In genomic region chr5:139818801-139819200, GRCm38 (mm10) we compare ENCODE assay signal across 9 mouse cellular contexts. TPM values are rescaled to one million over a fixed set of nuclear protein-coding genes. Genes with fewer than 3 reads are reported as not detected.
DNase-seq lines count a peak whose midpoint lies in the region; ATAC-seq and TF ChIP-seq lines count a peak whose summit lies in the region.
"Had no signal": no experiment of that assay in that cellular context is flagged by ENCODE, and none has a peak within 500 bp of the region (broad histone marks: within the 10 kb centered on the region; RNA-seq: fewer than 3 reads in every experiment).

No protein-coding gene starts in this region.

- intact Hi-C loops in gastrocnemius, postnatal 14 days (cut with DNase I; ENCODE audit: low total_unique reads), result loop anchor here (5.0 kb wide), 1 partner anchor 42 kb away; the partner anchor contains the start of gene Ints1

- H3K9ac ChIP-seq in midbrain, postnatal 0 days (replicated peaks; ENCODE audit: low read length, poor library complexity, severe bottlenecking), result no peak overlapping the region
- H3K9ac ChIP-seq in midbrain, embryonic 16.5 days (ENCODE audit: low read depth, low read length), result no peak overlapping the region
- H3K9ac ChIP-seq in lung, postnatal 0 days (replicated peaks; ENCODE audit: low read depth), result no peak overlapping the region
- H3K9ac ChIP-seq: heart, embryonic 13.5 days had no signal

- no peaks in the 10 kb centered on the region for H3K4me1 ChIP-seq in midbrain, postnatal 0 days (ENCODE audit: insufficient read depth, low read length)
- H3K4me1 ChIP-seq in midbrain, embryonic 16.5 days (ENCODE audit: control insufficient read depth, insufficient read depth, low read length), result no peaks in the 10 kb centered on the region
- H3K4me1 ChIP-seq in lung, postnatal 0 days (ENCODE audit: insufficient read depth, low read depth, low read length), result no peaks in the 10 kb centered on the region

- peaks cover 3% of the 10 kb centered on the region; the same call in 1 of the 2 replicates for H3K27me3 ChIP-seq in midbrain, postnatal 0 days (ENCODE audit: insufficient read depth, low read length)
- H3K27me3 ChIP-seq in midbrain, embryonic 16.5 days (ENCODE audit: control insufficient read depth, insufficient read depth, low read depth, low read length), result peaks cover 6% of the 10 kb centered on the region
- H3K27me3 ChIP-seq in lung, postnatal 0 days (replicated peaks; ENCODE audit: insufficient read depth, low read length), result no peaks in the 10 kb centered on the region

- TF ChIP-seq EP300 in lung, postnatal 0 days (IDR thresholded peaks at IDR 0.05), result no peak

- H3K27ac ChIP-seq in midbrain, postnatal 0 days (ENCODE audit: low read depth, low read length), result no peak overlapping the region
- no peak overlapping the region for H3K27ac ChIP-seq in midbrain, embryonic 16.5 days (ENCODE audit: low read length)
- no peak overlapping the region for H3K27ac ChIP-seq in lung, postnatal 0 days (ENCODE audit: low read length)
- H3K27ac ChIP-seq: heart, embryonic 13.5 days had no signal

- peaks cover 25% of the 10 kb centered on the region for H3K36me3 ChIP-seq in midbrain, postnatal 0 days (ENCODE audit: insufficient read depth, low read length)
- peaks cover 11% of the 10 kb centered on the region; the same call in 1 of the 2 replicates for H3K36me3 ChIP-seq in midbrain, embryonic 16.5 days (ENCODE audit: control insufficient read depth, insufficient read depth, low read length)
- peaks cover 3% of the 10 kb centered on the region; the same call in 1 of the 2 replicates for H3K36me3 ChIP-seq in lung, postnatal 0 days (ENCODE audit: insufficient read depth, low read length)

- 49% methylated on average over 4 of the region's 4 CpGs for WGBS in midbrain, postnatal 0 days
- WGBS in midbrain, embryonic 16.5 days, result 59% methylated on average over 4 of the region's 4 CpGs
- WGBS in lung, postnatal 0 days, result 46% methylated on average over 4 of the region's 4 CpGs

- peak; percentile 67 for DNase-seq in adrenal gland, postnatal 14 days
- no peak for DNase-seq in adrenal gland, adult 8-10 months
- peak; percentile 37 for DNase-seq in midbrain, postnatal 0 days (ENCODE audit: low spot score)
- peak; percentile 47 for DNase-seq in lung, postnatal 0 days (ENCODE audit: low spot score)
- peak; percentile 35 to 61 for DNase-seq in thymus, postnatal 10 days (ENCODE audit: low spot score in 2 of 2)
- DNase-seq in gastrocnemius, postnatal 14 days, result no peak

- no peaks in the 10 kb centered on the region for H3K9me3 ChIP-seq in midbrain, postnatal 0 days (ENCODE audit: low read length)
- H3K9me3 ChIP-seq in midbrain, embryonic 16.5 days (replicated peaks; ENCODE audit: control insufficient read depth, low read length, poor library complexity, severe bottlenecking), result no peaks in the 10 kb centered on the region
- H3K9me3 ChIP-seq in lung, postnatal 0 days (ENCODE audit: low read length), result no peaks in the 10 kb centered on the region
- H3K9me3 ChIP-seq: heart, embryonic 13.5 days had no signal

- no peak overlapping the region for H3K4me2 ChIP-seq in midbrain, postnatal 0 days (ENCODE audit: low read depth, low read length, poor library complexity, severe bottlenecking)
- H3K4me2 ChIP-seq in midbrain, embryonic 16.5 days (ENCODE audit: low read length), result no peak overlapping the region
- H3K4me2 ChIP-seq in lung, postnatal 0 days (replicated peaks; ENCODE audit: low read depth, low read length), result no peak overlapping the region
- H3K4me2 ChIP-seq: heart, embryonic 13.5 days had no signal

- ATAC-seq in midbrain, postnatal 0 days (ENCODE audit: low FRiP score), result no peak
- no peak for ATAC-seq in midbrain, embryonic 16.5 days
- peak; percentile 41; the same call in 1 of the 2 replicates for ATAC-seq in granulocyte monocyte progenitor cell, adult 5-6 weeks (replicated peaks; ENCODE audit: poor library complexity, severe bottlenecking)
- peak; percentile 12; the same call in 1 of the 2 replicates for ATAC-seq in lung, postnatal 0 days

- TF ChIP-seq CTCF in midbrain, postnatal 0 days (IDR thresholded peaks at IDR 0.05), result peak; percentile 70
- peak; percentile 76 for TF ChIP-seq CTCF in lung, postnatal 0 days (IDR thresholded peaks at IDR 0.05)

- H3K4me3 ChIP-seq in midbrain, postnatal 0 days (ENCODE audit: low read depth, low read length), result no peak overlapping the region
- no peak overlapping the region for H3K4me3 ChIP-seq in midbrain, embryonic 16.5 days (ENCODE audit: low read depth, low read length)
- no peak overlapping the region for H3K4me3 ChIP-seq in lung, postnatal 0 days (ENCODE audit: low read depth, low read length)
- H3K4me3 ChIP-seq: heart, embryonic 13.5 days had no signal

RNA-seq across cellular contexts. Expression of gene Tmem184a, which starts 0.9 kb away (rescaled TPM):
- 0.56 and 0.89 TPM in 2 replicates for total RNA-seq in adrenal gland, postnatal 14 days (2021)
- total RNA-seq in adrenal gland, adult 8-10 months (2022), result under 1 TPM; 0.07 to 0.67 (median 0.21) TPM
- 0.05 TPM in 1 of 2 replicates, not detected in the other for total RNA-seq in midbrain, postnatal 0 days (2014; rRNA removed)
- 0.16 and 0.29 TPM in 2 replicates for polyA plus RNA-seq in midbrain, postnatal 0 days (2015; fragmentation: Nextera tagmentation; extraction: Ambion mirVana)
- polyA plus RNA-seq in midbrain, embryonic 16.5 days (2015; fragmentation: Nextera tagmentation; extraction: Ambion mirVana), result 0.09 and 0.26 TPM in 2 replicates
- not detected in 2 replicates for total RNA-seq in granulocyte monocyte progenitor cell, adult 5-6 weeks (2014; fragmentation: Nextera tagmentation)
- total RNA-seq in granulocyte monocyte progenitor cell, adult 5-6 weeks (2017), result 0.04 TPM in 1 of 2 replicates, not detected in the other
- polyA plus RNA-seq in lung, postnatal 0 days (2015; fragmentation: Nextera tagmentation; extraction: Ambion mirVana), result 15.5 and 19.1 TPM in 2 replicates
- under 1 TPM; 0.45 to 0.55 TPM for total RNA-seq in gastrocnemius, postnatal 14 days (2021)

RNA-seq across cellular contexts. Expression of gene Gm26938, which starts 7.4 kb away (rescaled TPM):
- not detected in 2 replicates for total RNA-seq in adrenal gland, postnatal 14 days (2021)
- not detected for total RNA-seq in adrenal gland, adult 8-10 months (2022)
- total RNA-seq in midbrain, postnatal 0 days (2014; rRNA removed), result 1.3 TPM in 1 of 2 replicates, not detected in the other
- not detected in 2 replicates for polyA plus RNA-seq in midbrain, postnatal 0 days (2015; fragmentation: Nextera tagmentation; extraction: Ambion mirVana)
- not detected in 2 replicates for polyA plus RNA-seq in midbrain, embryonic 16.5 days (2015; fragmentation: Nextera tagmentation; extraction: Ambion mirVana)
- not detected in 2 replicates for total RNA-seq in granulocyte monocyte progenitor cell, adult 5-6 weeks (2014; fragmentation: Nextera tagmentation)
- not detected in 2 replicates for total RNA-seq in granulocyte monocyte progenitor cell, adult 5-6 weeks (2017)
- polyA plus RNA-seq in lung, postnatal 0 days (2015; fragmentation: Nextera tagmentation; extraction: Ambion mirVana), result 0.33 TPM in 1 of 2 replicates, not detected in the other
- not detected for total RNA-seq in gastrocnemius, postnatal 14 days (2021)
- polyA plus RNA-seq: heart, embryonic 13.5 days had no signal

RNA-seq across cellular contexts. Expression of gene Psmg3, which starts 7.9 kb away (rescaled TPM):
- total RNA-seq in adrenal gland, postnatal 14 days (2021), result 14.7 and 18.3 TPM in 2 replicates
- 10 to 100 TPM; 21.2 to 26.6 (median 23.3) TPM for total RNA-seq in adrenal gland, adult 8-10 months (2022)
- 20.4 and 28.7 TPM in 2 replicates for total RNA-seq in midbrain, postnatal 0 days (2014; rRNA removed)
- polyA plus RNA-seq in midbrain, postnatal 0 days (2015; fragmentation: Nextera tagmentation; extraction: Ambion mirVana), result 61.0 and 65.9 TPM in 2 replicates
- polyA plus RNA-seq in midbrain, embryonic 16.5 days (2015; fragmentation: Nextera tagmentation; extraction: Ambion mirVana), result 71.8 and 72.5 TPM in 2 replicates
- total RNA-seq in granulocyte monocyte progenitor cell, adult 5-6 weeks (2014; fragmentation: Nextera tagmentation), result 79.1 and 83.9 TPM in 2 replicates
- 25.7 and 30.3 TPM in 2 replicates for total RNA-seq in granulocyte monocyte progenitor cell, adult 5-6 weeks (2017)
- polyA plus RNA-seq in lung, postnatal 0 days (2015; fragmentation: Nextera tagmentation; extraction: Ambion mirVana), result 41.1 and 45.4 TPM in 2 replicates
- 1 to 10 TPM; 7.5 to 8.8 TPM for total RNA-seq in gastrocnemius, postnatal 14 days (2021)

RNA-seq across cellular contexts. Expression of gene Mafk, which starts 27.5 kb away (rescaled TPM):
- total RNA-seq in adrenal gland, postnatal 14 days (2021), result 25.1 and 29.8 TPM in 2 replicates
- 10 to 100 TPM; 28.7 to 45.0 (median 30.4) TPM for total RNA-seq in adrenal gland, adult 8-10 months (2022)
- total RNA-seq in midbrain, postnatal 0 days (2014; rRNA removed), result 15.2 and 17.8 TPM in 2 replicates
- polyA plus RNA-seq in midbrain, postnatal 0 days (2015; fragmentation: Nextera tagmentation; extraction: Ambion mirVana), result 8.7 and 9.3 TPM in 2 replicates
- 17.6 and 18.8 TPM in 2 replicates for polyA plus RNA-seq in midbrain, embryonic 16.5 days (2015; fragmentation: Nextera tagmentation; extraction: Ambion mirVana)
- 12.1 and 18.5 TPM in 2 replicates for total RNA-seq in granulocyte monocyte progenitor cell, adult 5-6 weeks (2014; fragmentation: Nextera tagmentation)
- total RNA-seq in granulocyte monocyte progenitor cell, adult 5-6 weeks (2017), result 18.5 and 23.0 TPM in 2 replicates
- polyA plus RNA-seq in lung, postnatal 0 days (2015; fragmentation: Nextera tagmentation; extraction: Ambion mirVana), result 38.5 and 38.9 TPM in 2 replicates
- 10 to 100 TPM; 11.1 to 13.6 TPM for total RNA-seq in gastrocnemius, postnatal 14 days (2021)

RNA-seq across cellular contexts. Expression of gene Ints1, which starts 43.3 kb away (rescaled TPM):
- 46.7 and 48.2 TPM in 2 replicates for total RNA-seq in adrenal gland, postnatal 14 days (2021)
- 10 to 100 TPM; 59.3 to 74.4 (median 65.0) TPM for total RNA-seq in adrenal gland, adult 8-10 months (2022)
- total RNA-seq in midbrain, postnatal 0 days (2014; rRNA removed), result 129 and 130 TPM in 2 replicates
- 27.1 and 29.1 TPM in 2 replicates for polyA plus RNA-seq in midbrain, postnatal 0 days (2015; fragmentation: Nextera tagmentation; extraction: Ambion mirVana)
- 33.2 TPM in 2 replicates for polyA plus RNA-seq in midbrain, embryonic 16.5 days (2015; fragmentation: Nextera tagmentation; extraction: Ambion mirVana)
- 85.9 and 93.1 TPM in 2 replicates for total RNA-seq in granulocyte monocyte progenitor cell, adult 5-6 weeks (2014; fragmentation: Nextera tagmentation)
- 46.7 and 53.4 TPM in 2 replicates for total RNA-seq in granulocyte monocyte progenitor cell, adult 5-6 weeks (2017)
- 8.6 TPM in 2 replicates for polyA plus RNA-seq in lung, postnatal 0 days (2015; fragmentation: Nextera tagmentation; extraction: Ambion mirVana)
- total RNA-seq in gastrocnemius, postnatal 14 days (2021), result 10 to 100 TPM; 36.1 to 36.4 TPM

Comparison
In these comparisons a context has a peak if more than half of its experiments do, and no peak if none do; other contexts are left out.
1. DNase-seq: peak in adrenal gland, postnatal 14 days (single experiment), midbrain, postnatal 0 days (single experiment), lung, postnatal 0 days (single experiment) and thymus, postnatal 10 days (2 of 2); none in adrenal gland, adult 8-10 months (single experiment) and gastrocnemius, postnatal 14 days (single experiment).
2. ATAC-seq: peak in granulocyte monocyte progenitor cell, adult 5-6 weeks (single experiment) and lung, postnatal 0 days (single experiment); none in midbrain, postnatal 0 days (single experiment) and midbrain, embryonic 16.5 days (single experiment).